Mouse (Mus musculus) adrenal gland, adult 2 months (tissue): ENCODE measurements around the gene Ptprg. TPM values are rescaled to one million over a fixed set of nuclear protein-coding genes. Genes with fewer than 3 reads are reported as not detected.

Source experiments
- DNase-seq: peaks from one replicate; pipeline ENCODE4 v3.0.0; 2021
- polyA plus RNA-seq: library from polyadenylated mRNA; depleted of rRNA; stranded (reverse); fragments of >200 nt; gene quantifications from 2 replicates; pipeline ENCODE4 v1.2.3, GENCODE M21; 2012
- total RNA-seq, 2 experiments: library from RNA; stranded (reverse); gene quantifications; 2 replicates each; pipeline ENCODE4 v1.2.3; 2021

The Ptprg gene
- total and polyA plus RNA-seq, 3 experiments: 92.6 to 130 (median 116) TPM

DNA sequence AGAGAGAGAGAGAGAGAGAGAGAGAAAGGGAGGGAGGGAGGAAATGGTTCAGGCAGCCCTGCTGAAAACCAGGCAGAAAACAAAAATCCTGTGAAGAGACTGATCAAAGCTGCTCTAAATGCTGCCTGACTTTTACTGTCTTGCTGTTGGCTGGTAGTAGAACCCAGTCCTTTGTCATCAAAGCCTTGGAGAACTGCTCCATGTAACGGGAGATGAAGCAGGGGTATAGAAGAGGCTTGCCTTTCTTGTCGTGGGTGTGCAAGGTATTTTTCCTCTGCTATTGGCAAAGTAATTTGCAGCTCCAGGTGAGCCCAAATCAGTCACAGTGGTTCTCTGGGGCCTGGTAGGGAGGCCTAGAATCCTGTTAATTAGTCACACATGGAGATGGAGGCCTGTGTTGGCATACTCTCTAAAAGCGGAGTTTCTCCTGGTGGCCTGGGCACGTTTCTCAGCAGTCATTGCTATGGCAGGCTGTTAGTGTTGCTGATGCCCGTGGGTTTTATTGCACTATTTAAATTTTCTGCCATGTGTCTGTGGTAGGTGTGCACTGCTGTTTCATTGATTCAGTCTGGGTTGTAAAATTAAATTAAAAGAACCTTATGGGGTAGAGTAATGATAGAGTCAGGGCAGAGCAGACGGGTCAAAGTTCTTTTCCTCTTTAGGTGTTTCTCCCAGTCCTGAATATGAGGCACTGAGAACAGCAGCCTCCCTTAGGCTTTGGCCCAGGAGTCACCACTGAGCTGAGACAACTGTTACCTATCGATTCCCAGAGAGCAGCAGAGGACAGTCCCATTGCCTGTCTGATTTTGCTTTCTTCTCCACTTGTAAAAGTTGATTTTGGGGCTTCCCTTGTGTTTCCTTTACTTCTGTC lies 269.7 kb downstream of the Ptprg start:
- no peak for DNase-seq

DNA sequence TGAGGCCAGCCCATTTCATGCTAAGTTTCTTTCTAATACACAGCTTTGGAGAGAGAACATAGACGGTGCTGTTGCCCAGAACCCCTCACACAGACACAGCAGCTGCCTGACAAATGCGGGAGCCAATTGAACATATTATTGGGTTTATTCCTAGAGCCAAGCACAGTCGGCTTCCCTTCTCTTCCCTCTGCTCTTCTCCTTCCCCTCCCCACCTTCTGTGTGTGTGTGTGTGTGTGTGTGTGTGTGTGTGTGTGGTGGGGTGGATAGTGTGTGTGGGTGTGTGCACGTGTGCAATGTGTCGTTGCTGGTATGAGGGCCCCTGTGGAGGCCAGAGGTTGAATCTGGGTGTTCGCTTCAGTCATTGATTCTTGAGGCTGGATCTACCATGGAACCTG lies 270.4 kb downstream of the Ptprg start:
- no peak for DNase-seq

DNA sequence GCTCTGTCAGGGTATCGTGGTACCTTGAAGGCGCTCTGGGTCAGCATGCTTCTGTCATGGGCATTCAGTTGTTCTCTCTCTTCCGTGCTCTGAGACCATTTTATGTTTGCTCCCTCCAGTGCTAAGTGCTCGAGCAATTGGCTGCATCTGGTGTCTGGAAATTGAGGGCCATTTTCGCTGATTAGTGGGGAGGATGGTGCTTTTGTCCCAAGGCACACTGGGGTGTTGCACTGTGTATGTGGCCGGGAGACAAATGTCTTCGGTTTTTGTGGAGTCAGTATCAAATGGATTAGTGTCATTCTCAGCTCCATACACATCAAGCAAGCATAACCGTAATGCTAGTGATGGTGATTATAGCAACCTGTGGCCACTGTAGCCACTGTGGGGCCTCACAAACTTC lies 271.6 kb downstream of the Ptprg start:
- DNase-seq: no peak

DNA sequence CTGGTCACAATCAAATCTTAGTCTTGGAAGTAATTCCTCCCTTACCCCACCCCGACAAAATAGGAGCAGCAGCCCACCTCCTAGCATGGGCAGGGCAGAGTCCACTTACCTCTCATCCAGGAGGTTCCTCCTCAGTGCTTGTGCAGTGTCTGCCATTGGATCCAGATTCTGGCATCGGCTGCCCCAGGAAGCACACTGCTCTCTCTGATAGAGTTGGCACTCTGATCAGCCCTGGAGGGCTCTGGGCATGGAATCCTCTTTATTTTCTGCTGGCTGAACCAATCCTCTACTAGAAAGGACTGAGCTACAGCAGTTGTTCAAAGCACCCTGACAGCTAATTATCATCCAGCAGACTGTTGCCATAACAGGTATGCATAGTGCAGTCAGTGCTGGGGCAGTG lies 272.2 kb downstream of the Ptprg start:
- DNase-seq: no peak

DNA sequence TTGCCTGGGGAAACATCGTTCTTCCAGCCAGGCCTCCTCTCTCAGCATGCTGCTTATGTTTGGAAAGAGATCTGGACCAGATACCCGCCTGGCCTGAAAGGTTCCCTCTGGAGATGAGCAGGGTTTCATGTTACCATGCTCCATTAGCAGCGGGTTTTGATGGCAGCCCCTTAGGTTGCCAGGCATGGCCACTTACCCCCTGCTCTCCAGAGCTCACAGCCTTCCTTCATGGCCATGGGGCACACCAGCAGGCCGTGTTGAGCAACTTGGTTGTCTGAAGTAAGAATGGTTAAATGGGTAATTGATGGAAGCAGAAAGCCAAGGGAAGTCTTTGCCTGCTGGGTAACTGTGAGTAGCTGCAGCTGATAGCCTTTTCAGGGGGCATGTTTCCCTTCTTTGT lies 274.8 kb downstream of the Ptprg start:
- no peak for DNase-seq

DNA sequence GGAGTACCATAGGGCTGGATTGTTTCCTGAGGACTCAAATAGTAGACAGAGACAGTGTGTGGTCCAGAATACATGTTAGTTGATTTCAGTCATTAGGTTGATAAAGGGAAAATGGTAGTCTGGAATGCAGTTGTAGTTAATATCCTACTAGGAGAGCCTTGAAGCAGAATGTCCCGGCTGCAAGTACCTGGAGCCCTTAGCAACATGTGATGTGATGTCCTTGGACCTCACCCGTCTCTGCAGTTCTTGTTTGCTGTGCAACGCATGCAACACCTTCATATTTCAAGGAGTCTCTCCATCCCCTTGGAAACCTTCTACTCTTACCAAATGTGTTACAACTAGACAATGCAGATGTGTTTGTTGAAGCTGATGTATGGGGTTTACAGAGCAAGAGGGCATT lies 280.3 kb downstream of the Ptprg start:
- no peak for DNase-seq

GRCm38 (mm10) chr14:11835706-11836445 lies 282.5 kb downstream of the Ptprg start:
- DNase-seq: no peak

DNA sequence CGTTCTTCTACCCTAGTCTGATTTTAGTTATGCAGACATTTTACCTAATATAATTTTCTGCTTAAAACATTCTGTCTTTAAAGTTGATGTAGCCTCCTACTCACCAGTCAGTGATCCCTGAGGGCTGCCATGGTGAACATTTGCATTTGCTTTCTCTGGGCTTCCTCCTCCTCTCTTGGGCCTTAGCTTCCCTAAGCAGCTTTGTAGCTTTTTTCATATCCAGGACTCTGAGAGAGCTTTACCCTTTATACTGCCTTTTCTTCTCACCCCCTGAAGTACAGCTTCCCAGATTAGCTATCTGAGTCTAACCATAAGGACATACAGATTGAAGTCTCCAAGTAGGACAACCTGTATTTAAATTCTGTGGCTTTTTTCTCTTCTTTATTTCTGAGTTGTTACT lies 284.4 kb downstream of the Ptprg start:
- no peak for DNase-seq

DNA sequence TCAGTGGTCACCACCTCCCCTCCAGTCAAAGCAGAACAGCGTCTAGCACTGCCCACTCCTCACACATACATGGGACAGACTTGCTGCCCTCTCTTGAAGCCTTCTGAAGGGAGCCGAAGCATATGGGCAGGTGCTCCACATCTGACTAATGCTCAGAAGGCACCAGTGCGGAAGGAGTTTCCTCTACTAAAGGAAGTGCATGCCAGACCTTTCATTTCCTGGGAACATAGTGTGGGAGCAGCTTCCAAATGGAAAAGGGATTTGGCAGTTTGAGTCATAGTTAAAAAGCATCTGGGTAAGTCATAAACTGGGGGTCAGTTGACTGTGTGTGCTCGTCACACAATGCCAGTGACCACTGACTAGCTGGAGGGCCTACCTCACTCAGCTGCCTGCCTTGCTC lies 288.3 kb downstream of the Ptprg start:
- no peak for DNase-seq

- DNase-seq: no peak
Observed at GRCm38 (mm10) chr14:11852896-11853295, 299.6 kb downstream of the Ptprg start.

GRCm38 (mm10) chr14:11855499-11855898 lies 302.2 kb downstream of the Ptprg start:
- DNase-seq: no peak

DNA sequence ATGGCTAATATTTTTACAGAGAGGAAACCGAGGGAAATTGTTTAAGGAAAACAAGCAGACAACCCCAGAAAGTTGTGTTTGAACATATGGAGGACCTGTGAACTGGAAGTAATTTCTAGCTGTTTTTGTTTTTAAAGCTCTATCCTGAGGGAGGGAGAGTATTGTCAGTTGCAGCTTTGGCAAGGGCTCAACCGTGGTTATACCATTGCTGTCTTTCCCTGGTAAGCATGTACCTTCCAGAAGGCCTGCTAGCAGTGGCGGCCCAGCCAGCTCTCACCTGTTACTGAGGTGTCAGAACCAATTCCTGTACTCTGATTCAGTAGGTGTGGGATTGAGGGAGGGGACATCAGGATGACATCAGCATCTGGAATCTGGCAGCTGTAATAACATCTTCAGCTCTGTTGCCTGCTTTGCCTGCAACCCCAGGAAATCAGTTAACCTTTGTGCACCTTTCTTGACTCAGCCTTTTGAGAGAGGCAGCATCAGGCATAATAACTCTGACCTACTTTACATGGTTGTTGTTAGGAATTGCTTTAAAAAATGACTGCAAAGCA lies 304.7 kb downstream of the Ptprg start:
- no peak for DNase-seq

DNA sequence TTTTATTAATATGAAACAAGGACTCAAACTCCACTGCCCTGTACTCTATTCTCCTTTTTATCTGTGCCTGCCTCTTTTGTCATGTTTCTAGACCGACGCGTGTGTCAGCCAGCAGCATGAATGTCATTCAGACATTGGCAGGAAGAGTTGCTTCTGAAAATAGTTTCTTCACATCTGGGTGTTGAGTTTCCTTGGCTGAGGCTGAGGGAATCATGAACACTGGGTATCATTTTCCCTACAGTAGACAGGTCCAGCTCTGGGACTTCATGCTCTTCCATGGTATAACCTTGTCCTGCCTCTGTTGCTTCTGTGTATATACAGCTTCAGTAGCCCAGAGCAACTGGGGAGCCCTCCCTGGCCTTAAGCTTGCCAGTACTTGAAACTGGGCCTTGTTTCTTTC lies 310.0 kb downstream of the Ptprg start:
- DNase-seq: no peak

- no peak for DNase-seq
Observed at GRCm38 (mm10) chr14:11864840-11865239, 311.5 kb downstream of the Ptprg start.

GRCm38 (mm10) chr14:11865332-11865731 lies 312.0 kb downstream of the Ptprg start:
- no peak for DNase-seq

DNA sequence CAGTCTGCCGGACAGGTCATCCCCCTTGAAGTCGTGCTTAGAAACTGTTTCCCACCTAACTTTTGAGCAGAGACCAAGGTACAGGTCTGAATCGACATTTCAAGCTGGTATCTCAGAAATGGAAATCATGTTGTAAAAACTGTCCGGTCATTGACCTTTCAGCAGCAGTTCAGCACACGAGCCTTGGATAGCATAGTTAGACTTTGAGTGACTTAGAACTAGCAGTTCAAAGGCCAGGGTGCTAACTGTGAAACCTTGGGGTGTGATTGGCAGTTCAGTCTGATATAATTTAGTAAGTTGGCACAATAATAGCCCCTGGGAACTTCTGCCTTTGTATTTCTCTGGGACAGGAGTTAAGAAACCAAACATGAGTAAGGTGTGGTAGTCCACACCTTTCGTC lies 312.5 kb downstream of the Ptprg start:
- DNase-seq: no peak

GRCm38 (mm10) chr14:11866416-11866815 lies 313.1 kb downstream of the Ptprg start:
- DNase-seq: peak; percentile 45

DNA sequence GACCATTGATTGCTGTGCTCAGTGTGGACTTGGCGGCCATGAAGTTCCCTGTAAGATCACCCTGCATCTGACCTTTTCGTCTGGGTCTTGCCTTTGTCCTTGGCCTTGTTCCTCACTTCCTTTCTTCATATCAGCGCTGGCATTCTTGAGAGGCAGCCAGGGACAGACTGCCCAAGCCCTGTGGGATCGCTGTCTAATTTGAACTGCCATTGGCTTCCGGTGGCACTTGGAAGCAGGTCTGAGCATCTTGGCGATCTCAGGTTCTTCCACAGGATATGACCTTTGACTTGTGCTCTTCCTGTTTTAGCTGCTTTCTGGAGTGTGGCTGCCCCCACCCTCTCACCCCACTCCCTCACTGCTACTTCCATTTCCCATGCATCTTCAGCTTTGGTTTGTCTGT lies 315.3 kb downstream of the Ptprg start:
- peak; percentile 67 for DNase-seq

DNA sequence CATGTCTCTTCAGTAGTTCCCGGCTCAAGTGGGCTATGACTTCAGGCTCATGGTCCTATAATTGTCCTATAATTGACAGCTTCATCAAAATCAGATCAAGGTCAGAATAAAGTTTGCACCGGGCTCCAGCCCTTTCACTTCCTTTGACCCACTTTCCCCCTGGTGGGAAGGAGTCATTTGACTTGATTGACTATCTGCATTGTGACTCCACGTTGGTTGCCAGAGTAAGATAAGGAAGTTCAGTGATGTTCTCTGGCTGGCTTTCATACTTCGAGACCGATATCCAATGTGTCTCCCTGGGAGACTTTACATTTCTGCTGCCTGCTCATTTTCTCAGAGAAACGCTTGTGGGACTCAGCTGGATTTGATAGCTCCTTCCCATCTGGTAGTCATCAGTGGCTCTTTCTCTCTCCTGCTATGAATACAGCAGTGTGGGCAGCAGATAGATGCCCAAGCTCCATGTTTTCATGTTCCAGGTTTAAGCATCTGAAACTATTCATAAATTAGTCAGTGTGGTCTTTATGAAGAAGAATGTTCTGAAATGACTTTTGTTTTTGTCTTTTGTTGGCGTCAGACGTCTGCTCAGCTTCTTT lies 318.5 kb downstream of the Ptprg start:
- DNase-seq: no peak

- DNase-seq: no peak
Observed at GRCm38 (mm10) chr14:11874266-11874665, 320.9 kb downstream of the Ptprg start.

DNA sequence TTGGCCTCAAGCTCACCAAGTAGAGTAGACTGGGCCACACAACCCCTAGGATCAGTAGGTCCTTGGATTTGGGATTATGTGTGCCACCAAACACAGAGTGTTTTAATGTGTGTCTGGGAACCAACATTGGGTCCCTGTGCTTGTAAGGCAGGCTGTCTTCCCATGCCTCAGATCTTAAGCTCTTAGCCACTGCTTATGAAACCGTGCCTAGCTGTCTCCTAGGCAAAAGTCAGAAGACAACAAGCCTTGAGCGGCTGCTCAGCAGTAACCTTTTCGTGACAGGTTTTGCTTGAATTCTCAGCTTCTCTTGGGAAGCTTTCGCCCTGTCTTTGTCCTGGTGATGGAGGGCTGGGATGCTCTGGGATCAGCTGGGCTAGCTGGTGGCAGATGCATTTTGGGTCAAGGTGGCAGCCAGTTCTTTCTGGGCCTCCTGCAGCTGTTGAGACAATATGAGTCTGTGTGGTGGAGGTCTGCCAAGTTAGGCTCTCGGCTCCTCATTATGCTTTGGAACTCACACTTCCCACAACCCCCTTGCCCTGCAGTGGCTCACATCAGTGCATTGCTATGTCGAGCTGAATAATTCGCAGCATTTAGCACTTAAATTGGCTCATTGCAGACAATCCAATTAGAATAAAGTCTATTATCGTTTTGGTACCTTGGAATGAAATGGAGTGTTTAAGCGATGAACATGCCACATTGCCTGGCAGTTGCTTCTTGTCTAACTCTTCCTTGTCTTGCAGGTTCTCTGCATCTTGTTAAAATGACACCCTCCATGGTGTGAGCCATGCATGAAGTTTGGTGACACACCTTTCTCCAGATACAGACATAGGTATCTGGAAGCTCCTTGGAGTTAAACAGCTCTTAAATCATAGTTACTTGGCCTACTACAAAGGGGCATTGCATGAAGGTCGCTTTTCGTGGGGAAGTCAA lies 321.9 kb downstream of the Ptprg start:
- no peak for DNase-seq

DNA sequence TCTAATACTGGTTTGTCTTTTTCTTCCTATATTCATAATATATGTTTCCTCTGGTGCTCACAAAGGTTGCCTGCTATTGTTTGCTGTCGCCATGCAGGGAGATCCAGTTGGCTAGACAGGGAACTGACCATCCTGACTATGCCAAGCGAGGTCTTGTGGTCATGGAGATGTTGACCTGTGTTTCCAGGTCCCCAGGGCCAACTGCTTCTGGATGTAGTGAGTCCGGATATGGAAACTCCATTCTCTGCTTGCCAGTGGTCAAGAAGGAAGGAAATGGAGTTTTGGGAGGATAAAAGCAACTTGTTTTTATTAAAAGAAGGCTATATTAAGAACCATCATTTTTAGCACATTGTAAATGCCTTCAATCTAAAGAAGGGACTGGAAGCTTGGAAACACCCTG lies 327.8 kb downstream of the Ptprg start:
- peak; percentile 46 for DNase-seq
